8 mouse cellular contexts compared by ENCODE assay signal in the genomic region with DNA sequence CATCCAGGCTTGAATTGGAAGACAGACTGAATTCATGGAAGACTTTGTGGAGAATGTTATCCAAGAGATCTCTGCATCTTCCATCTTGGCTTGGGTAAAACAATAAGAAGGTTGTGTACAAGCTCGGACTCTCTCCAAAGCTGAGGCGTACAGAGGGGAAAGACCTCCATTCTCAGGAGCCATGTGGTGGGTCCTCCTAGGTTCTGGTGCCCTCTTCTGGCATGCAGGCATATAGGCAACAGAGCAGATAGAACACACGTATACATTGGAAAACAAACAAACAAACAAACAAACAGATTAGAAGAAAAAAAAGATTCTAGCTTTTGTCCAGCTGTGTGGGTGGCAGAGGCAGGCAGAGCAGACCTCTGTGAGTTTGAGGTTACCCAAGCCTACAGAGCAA.
DNase-seq lines count a peak whose midpoint lies in the region; ATAC-seq lines count a peak whose summit lies in the region.

No protein-coding gene starts in this region.

- WGBS in kidney, embryonic 14.5 days: 23% methylated on average over 3 of the region's 3 CpGs
- WGBS in neural tube, embryonic 12.5 days: 17% methylated on average over 3 of the region's 3 CpGs

- H3K27me3 ChIP-seq in kidney, embryonic 14.5 days (ENCODE audit: control insufficient read depth, insufficient read depth, low read length): no peaks in the 10 kb centered on the region
- no peaks in the 10 kb centered on the region for H3K27me3 ChIP-seq in neural tube, embryonic 12.5 days (replicated peaks)

- H3K4me1 ChIP-seq in kidney, embryonic 14.5 days (ENCODE audit: control insufficient read depth, insufficient read depth, low read length): no peaks in the 10 kb centered on the region
- no peaks in the 10 kb centered on the region for H3K4me1 ChIP-seq in neural tube, embryonic 12.5 days

- ATAC-seq in kidney, embryonic 14.5 days (ENCODE audit: low FRiP score, low TSS enrichment): peak; percentile 82; the same call in 1 of the 2 replicates
- peak; percentile 83 for ATAC-seq in neural tube, embryonic 12.5 days (ENCODE audit: low FRiP score, low read depth)

- no peak overlapping the region for H3K27ac ChIP-seq in kidney, embryonic 14.5 days (ENCODE audit: low read depth, low read length)
- H3K27ac ChIP-seq in neural tube, embryonic 12.5 days: no peak overlapping the region

- no peaks in the 10 kb centered on the region for H3K36me3 ChIP-seq in kidney, embryonic 14.5 days (ENCODE audit: control insufficient read depth, insufficient read depth, low read length)
- H3K36me3 ChIP-seq in neural tube, embryonic 12.5 days: no peaks in the 10 kb centered on the region

- no peak overlapping the region for H3K9ac ChIP-seq in kidney, embryonic 14.5 days (ENCODE audit: low read depth, low read length)
- no peak overlapping the region for H3K9ac ChIP-seq in neural tube, embryonic 12.5 days

- no peak overlapping the region for H3K4me2 ChIP-seq in kidney, embryonic 14.5 days (replicated peaks; ENCODE audit: low read depth, low read length)
- no peak overlapping the region for H3K4me2 ChIP-seq in neural tube, embryonic 12.5 days (replicated peaks)

- H3K4me3 ChIP-seq in kidney, embryonic 14.5 days (ENCODE audit: low read length): no peak overlapping the region
- H3K4me3 ChIP-seq in neural tube, embryonic 12.5 days: no peak overlapping the region

- DNase-seq in kidney, adult 11 months: no peak
- DNase-seq in ES-CJ7 (ENCODE audit: low read depth, low spot score): peak; percentile 83
- DNase-seq in embryo, embryonic 11 days: peak; percentile 51
- DNase-seq in induced T-regulatory cell, adult 2 months (ENCODE audit: low read depth): peak; percentile 12
- no peak for DNase-seq in c-Kit-positive CD71-positive TER-119-positive erythroid progenitor cells, embryonic 14.5 days (ENCODE audit: low spot score)
- no peak for DNase-seq in T-cell, adult 2 months (ENCODE audit: low spot score)

- H3K9me3 ChIP-seq in kidney, embryonic 14.5 days (ENCODE audit: control insufficient read depth, low read length): no peaks in the 10 kb centered on the region
- no peaks in the 10 kb centered on the region for H3K9me3 ChIP-seq in neural tube, embryonic 12.5 days

Comparison
In these comparisons a context has a peak if more than half of its experiments do, and no peak if none do; other contexts are left out.
1. DNase-seq: peak in ES-CJ7 (single experiment), embryo, embryonic 11 days (single experiment) and induced T-regulatory cell, adult 2 months (single experiment); none in kidney, adult 11 months (single experiment), c-Kit-positive CD71-positive TER-119-positive erythroid progenitor cells, embryonic 14.5 days (single experiment) and T-cell, adult 2 months (single experiment).